Mouse (Mus musculus): ENCODE results near the gene Vkorc1l1. TPM values are rescaled to one million over a fixed set of nuclear protein-coding genes. Genes with fewer than 3 reads are reported as not detected.

The Vkorc1l1 gene
- total RNA-seq, 2 experiments from 2014 or later: 40.5 to 45.8 TPM

- DNase-seq (ENCODE audit: extremely low spot score in 1 of 2, low spot score in 1 of 2): no peak
Observed at GRCm38 (mm10) chr5:130031410-130032390, 89.9 kb downstream of the Vkorc1l1 start.

- no peak for DNase-seq (ENCODE audit: extremely low spot score in 1 of 2, low spot score in 1 of 2)
Observed at GRCm38 (mm10) chr5:130033869-130034268, 92.1 kb downstream of the Vkorc1l1 start.

Other genes starting within 250 kb of the Vkorc1l1 start
- gene Sept14, start 233.5 kb upstream of the Vkorc1l1 start, total RNA-seq (2021): not detected
- gene Mrps17, start 226.5 kb upstream of the Vkorc1l1 start, total RNA-seq (2021): 10 to 100 TPM; 78.8 to 81.4 TPM
- gene Nipsnap2, start 216.9 kb upstream of the Vkorc1l1 start, total RNA-seq (2021): 10 to 100 TPM; 79.5 to 89.7 TPM
- gene Psph, start 154.5 kb upstream of the Vkorc1l1 start, total RNA-seq (2021): 10 to 100 TPM; 26.8 to 32.5 TPM
- 10 to 100 TPM; 19.8 to 21.2 TPM for gene Sumf2, start 95.0 kb upstream of the Vkorc1l1 start, total RNA-seq (2021)
- 100 to 1,000 TPM; 407 to 478 TPM for gene Chchd2, start 54.5 kb upstream of the Vkorc1l1 start, total RNA-seq (2021)
- 1 to 10 TPM; 4.9 to 6.0 TPM for gene Zbed5, start 46.2 kb upstream of the Vkorc1l1 start, total RNA-seq (2021)
- 10 to 100 TPM; 19.3 to 25.6 TPM for gene Phkg1, start 43.4 kb upstream of the Vkorc1l1 start, total RNA-seq (2021)
- gene Nupr1l, start 33.4 kb upstream of the Vkorc1l1 start, total RNA-seq (2021): 1 to 10 TPM; 1.7 to 3.5 TPM
- gene Gusb, start 61.1 kb downstream of the Vkorc1l1 start, total RNA-seq (2021): 10 to 100 TPM; 10.4 to 12.6 TPM
- 10 to 100 TPM; 15.8 to 21.8 TPM for gene Asl, start 87.3 kb downstream of the Vkorc1l1 start, total RNA-seq (2021)
- 10 to 100 TPM; 32.0 to 38.1 TPM for gene Crcp, start 87.3 kb downstream of the Vkorc1l1 start, total RNA-seq (2021)
- gene Tpst1, start 131.4 kb downstream of the Vkorc1l1 start, total RNA-seq (2021): 10 to 100 TPM; 46.4 to 48.2 TPM
- 10 to 100 TPM; 12.9 to 13.1 TPM for gene Kctd7, start 202.9 kb downstream of the Vkorc1l1 start, total RNA-seq (2021)
- gene Rabgef1, start 229.8 kb downstream of the Vkorc1l1 start, total RNA-seq (2021): 10 to 100 TPM; 45.3 to 48.0 TPM